ENCODE assay signal across 7 mouse cellular contexts in genomic region chr10:81495151-81495550, GRCm38 (mm10). TPM values are rescaled to one million over a fixed set of nuclear protein-coding genes. Genes with fewer than 3 reads are reported as not detected.
A peak's percentile ranks its signal among the peaks of the same experiment; 100 is the strongest.
DNase-seq lines count a peak whose midpoint lies in the region; ATAC-seq and TF ChIP-seq lines count a peak whose summit lies in the region.

No protein-coding gene starts in this region.

- no peaks in the 10 kb centered on the region for H3K9me3 ChIP-seq in embryonic facial prominence, embryonic 15.5 days (replicated peaks)
- no peaks in the 10 kb centered on the region for H3K9me3 ChIP-seq in intestine, embryonic 16.5 days (ENCODE audit: control insufficient read depth, low read length)
- H3K9me3 ChIP-seq in neural tube, embryonic 14.5 days (ENCODE audit: control insufficient read depth, low read length) = no peaks in the 10 kb centered on the region

- DNase-seq in liver, adult 2 months (ENCODE audit: extremely low read depth, low read depth, low spot score) = no peak
- DNase-seq in liver = no peak
- no peak for DNase-seq in layer of hippocampus, adult 18-20 months (ENCODE audit: low spot score in 2 of 2)
- DNase-seq in urinary bladder, postnatal 25 days (ENCODE audit: low spot score) = no peak

- no peak for ATAC-seq in embryonic facial prominence, embryonic 15.5 days (ENCODE audit: insufficient number of reproducible peaks, low FRiP score, low TSS enrichment, low read depth)
- ATAC-seq in intestine, embryonic 16.5 days = no peak
- no peak for ATAC-seq in neural tube, embryonic 14.5 days (ENCODE audit: low read depth)

- TF ChIP-seq CTCF in liver, adult 2 months (IDR thresholded peaks at IDR 0.05; ENCODE audit: low read depth, low read length) = no peak

- no peaks in the 10 kb centered on the region; the same call in 1 of the 2 replicates for H3K36me3 ChIP-seq in liver, adult 2 months (ENCODE audit: control insufficient read depth, insufficient read depth, low read length)
- H3K36me3 ChIP-seq in embryonic facial prominence, embryonic 15.5 days = peaks cover 37% of the 10 kb centered on the region
- peaks cover 19% of the 10 kb centered on the region for H3K36me3 ChIP-seq in intestine, embryonic 16.5 days (ENCODE audit: control insufficient read depth, insufficient read depth, low read length)
- peaks cover 20% of the 10 kb centered on the region for H3K36me3 ChIP-seq in neural tube, embryonic 14.5 days (ENCODE audit: control insufficient read depth, insufficient read depth, low read length)

- peaks cover 9% of the 10 kb centered on the region for H3K4me1 ChIP-seq in liver, adult 2 months (ENCODE audit: control insufficient read depth, insufficient read depth, low read length)
- peaks cover 25% of the 10 kb centered on the region for H3K4me1 ChIP-seq in embryonic facial prominence, embryonic 15.5 days
- H3K4me1 ChIP-seq in intestine, embryonic 16.5 days (ENCODE audit: control insufficient read depth, insufficient read depth, low read length) = peaks cover 24% of the 10 kb centered on the region
- H3K4me1 ChIP-seq in neural tube, embryonic 14.5 days (ENCODE audit: control insufficient read depth, insufficient read depth, low read length) = peaks cover 19% of the 10 kb centered on the region

- peak overlapping the region; percentile 96 for H3K4me2 ChIP-seq in embryonic facial prominence, embryonic 15.5 days (replicated peaks)
- peak overlapping the region; percentile 91 for H3K4me2 ChIP-seq in intestine, embryonic 16.5 days (ENCODE audit: low read depth, low read length)
- H3K4me2 ChIP-seq in neural tube, embryonic 14.5 days (ENCODE audit: low read depth, low read length) = peak overlapping the region; percentile 92

- H3K27me3 ChIP-seq in liver, adult 2 months (ENCODE audit: control insufficient read depth, insufficient read depth, low read length) = no peaks in the 10 kb centered on the region
- H3K27me3 ChIP-seq in embryonic facial prominence, embryonic 15.5 days = no peaks in the 10 kb centered on the region
- no peaks in the 10 kb centered on the region for H3K27me3 ChIP-seq in intestine, embryonic 16.5 days (replicated peaks; ENCODE audit: control insufficient read depth, insufficient read depth, low read length)
- no peaks in the 10 kb centered on the region for H3K27me3 ChIP-seq in neural tube, embryonic 14.5 days (ENCODE audit: control insufficient read depth, insufficient read depth, low read length)

- no peak overlapping the region for H3K27ac ChIP-seq in liver, adult 2 months (replicated peaks; ENCODE audit: insufficient read depth, low read depth, low read length)
- H3K27ac ChIP-seq in embryonic facial prominence, embryonic 15.5 days (replicated peaks) = no peak overlapping the region; the same call in 1 of the 2 replicates
- peak overlapping the region; percentile 57 for H3K27ac ChIP-seq in intestine, embryonic 16.5 days (ENCODE audit: low read length)
- H3K27ac ChIP-seq in neural tube, embryonic 14.5 days (ENCODE audit: low read depth, low read length) = no peak overlapping the region

- H3K9ac ChIP-seq in liver, adult 2 months (ENCODE audit: low read depth, low read length) = peak overlapping the region; percentile 89
- H3K9ac ChIP-seq in embryonic facial prominence, embryonic 15.5 days = peak overlapping the region; percentile 81
- H3K9ac ChIP-seq in intestine, embryonic 16.5 days (ENCODE audit: low read depth, low read length) = peak overlapping the region; percentile 92
- H3K9ac ChIP-seq in neural tube, embryonic 14.5 days (replicated peaks; ENCODE audit: low read depth, low read length) = peak overlapping the region; percentile 76

- 61% methylated on average over 6 of the region's 6 CpGs for WGBS in liver, adult 2 months
- WGBS in embryonic facial prominence, embryonic 15.5 days = 76% methylated on average over 6 of the region's 6 CpGs
- WGBS in intestine, embryonic 16.5 days = 62% methylated on average over 6 of the region's 6 CpGs
- 75% methylated on average over 6 of the region's 6 CpGs for WGBS in neural tube, embryonic 14.5 days

- no peak for TF ChIP-seq POLR2A in liver, adult 2 months (IDR thresholded peaks at IDR 0.05; ENCODE audit: extremely low read depth, insufficient read depth, low read length)

- peak overlapping the region; percentile 81; the same call in 1 of the 2 replicates for H3K4me3 ChIP-seq in liver, adult 2 months (ENCODE audit: insufficient read depth, low read depth, low read length)
- peak overlapping the region; percentile 74 for H3K4me3 ChIP-seq in embryonic facial prominence, embryonic 15.5 days (replicated peaks)
- peak overlapping the region; percentile 85 for H3K4me3 ChIP-seq in intestine, embryonic 16.5 days (ENCODE audit: low read length)
- H3K4me3 ChIP-seq in neural tube, embryonic 14.5 days (ENCODE audit: low read depth, low read length) = peak overlapping the region; percentile 72

- H3K79me2 ChIP-seq in liver, adult 2 months (ENCODE audit: control insufficient read depth, insufficient read depth, low read length) = peaks cover 17% of the 10 kb centered on the region; the same call in 1 of the 2 replicates

RNA-seq across cellular contexts. Expression of gene Ncln, which starts 1.0 kb away (rescaled TPM):
- total RNA-seq in liver, adult 2 months (2014; rRNA removed) = 31.6 and 48.6 TPM in 2 replicates
- 138 and 159 TPM in 2 replicates for polyA plus RNA-seq in liver, adult 2 months (2012; rRNA removed)
- polyA plus RNA-seq in embryonic facial prominence, embryonic 15.5 days (2015; fragmentation: Nextera tagmentation; extraction: Ambion mirVana) = 81.9 and 89.1 TPM in 2 replicates
- polyA plus RNA-seq in intestine, embryonic 16.5 days (2015; fragmentation: Nextera tagmentation; extraction: Ambion mirVana) = 126 and 137 TPM in 2 replicates
- polyA plus RNA-seq in neural tube, embryonic 14.5 days (2014; fragmentation: Nextera tagmentation; extraction: Ambion mirVana) = 62.6 and 62.7 TPM in 2 replicates
- total RNA-seq in layer of hippocampus, adult 18-20 months (2021) = 10 to 100 TPM; 77.5 to 87.4 TPM

RNA-seq across cellular contexts. Expression of gene S1pr4, which starts 4.8 kb away (rescaled TPM):
- total RNA-seq in liver, adult 2 months (2014; rRNA removed) = 0.28 and 0.40 TPM in 2 replicates
- 1.2 and 1.5 TPM in 2 replicates for polyA plus RNA-seq in liver, adult 2 months (2012; rRNA removed)
- 0.77 and 1.1 TPM in 2 replicates for polyA plus RNA-seq in embryonic facial prominence, embryonic 15.5 days (2015; fragmentation: Nextera tagmentation; extraction: Ambion mirVana)
- polyA plus RNA-seq in intestine, embryonic 16.5 days (2015; fragmentation: Nextera tagmentation; extraction: Ambion mirVana) = 0.86 and 0.99 TPM in 2 replicates
- polyA plus RNA-seq in neural tube, embryonic 14.5 days (2014; fragmentation: Nextera tagmentation; extraction: Ambion mirVana) = 0.29 and 0.79 TPM in 2 replicates
- under 1 TPM; 0.53 to 0.94 TPM for total RNA-seq in layer of hippocampus, adult 18-20 months (2021)

RNA-seq across cellular contexts. Expression of gene Celf5, which starts 12.6 kb away (rescaled TPM):
- total RNA-seq in liver, adult 2 months (2014; rRNA removed) = not detected in 2 replicates
- not detected in 2 replicates for polyA plus RNA-seq in liver, adult 2 months (2012; rRNA removed)
- 1.4 and 1.6 TPM in 2 replicates for polyA plus RNA-seq in embryonic facial prominence, embryonic 15.5 days (2015; fragmentation: Nextera tagmentation; extraction: Ambion mirVana)
- 1.4 and 1.5 TPM in 2 replicates for polyA plus RNA-seq in intestine, embryonic 16.5 days (2015; fragmentation: Nextera tagmentation; extraction: Ambion mirVana)
- polyA plus RNA-seq in neural tube, embryonic 14.5 days (2014; fragmentation: Nextera tagmentation; extraction: Ambion mirVana) = 50.6 and 64.4 TPM in 2 replicates
- total RNA-seq in layer of hippocampus, adult 18-20 months (2021) = 100 to 1,000 TPM; 268 TPM

RNA-seq across cellular contexts. Expression of gene Gna15, which starts 28.9 kb away (rescaled TPM):
- total RNA-seq in liver, adult 2 months (2014; rRNA removed) = 0.94 and 1.1 TPM in 2 replicates
- 0.31 and 0.64 TPM in 2 replicates for polyA plus RNA-seq in liver, adult 2 months (2012; rRNA removed)
- 4.9 and 6.4 TPM in 2 replicates for polyA plus RNA-seq in embryonic facial prominence, embryonic 15.5 days (2015; fragmentation: Nextera tagmentation; extraction: Ambion mirVana)
- 1.1 and 1.5 TPM in 2 replicates for polyA plus RNA-seq in intestine, embryonic 16.5 days (2015; fragmentation: Nextera tagmentation; extraction: Ambion mirVana)
- polyA plus RNA-seq in neural tube, embryonic 14.5 days (2014; fragmentation: Nextera tagmentation; extraction: Ambion mirVana) = 0.40 and 1.9 TPM in 2 replicates
- total RNA-seq in layer of hippocampus, adult 18-20 months (2021) = 1 to 10 TPM; 3.9 to 4.4 TPM

RNA-seq across cellular contexts. Expression of gene Nfic, which starts 39.7 kb away (rescaled TPM):
- total RNA-seq in liver, adult 2 months (2014; rRNA removed) = 7.4 and 16.4 TPM in 2 replicates
- 32.8 and 56.4 TPM in 2 replicates for polyA plus RNA-seq in liver, adult 2 months (2012; rRNA removed)
- 138 and 139 TPM in 2 replicates for polyA plus RNA-seq in embryonic facial prominence, embryonic 15.5 days (2015; fragmentation: Nextera tagmentation; extraction: Ambion mirVana)
- polyA plus RNA-seq in intestine, embryonic 16.5 days (2015; fragmentation: Nextera tagmentation; extraction: Ambion mirVana) = 49.8 and 55.8 TPM in 2 replicates
- 21.9 and 25.0 TPM in 2 replicates for polyA plus RNA-seq in neural tube, embryonic 14.5 days (2014; fragmentation: Nextera tagmentation; extraction: Ambion mirVana)
- 10 to 100 TPM; 54.2 to 54.7 TPM for total RNA-seq in layer of hippocampus, adult 18-20 months (2021)

Comparison
In these comparisons a context has a peak if more than half of its experiments do, and no peak if none do; other contexts are left out.
1. RNA of gene Celf5, which starts 12.6 kb away (polyA plus RNA-seq): 50.6 to 64.4 TPM in neural tube, embryonic 14.5 days; 1.4 to 1.6 TPM in embryonic facial prominence, embryonic 15.5 days, 1.4 to 1.5 TPM in intestine, embryonic 16.5 days and not detected in liver, adult 2 months; every median in the first group is over 10 times any median in the second.
2. Peak in every context shown above with its lines, with median percentiles within 50 percentile points of each other: H3K4me3 ChIP-seq, H3K9ac ChIP-seq and H3K4me2 ChIP-seq.